Mouse (Mus musculus): Measurements from ENCODE around the gene Ephb3. TPM values are rescaled to one million over a fixed set of nuclear protein-coding genes. Genes with fewer than 3 reads are reported as not detected.
"Not testable (repeated sequence)": the region's sequence is repeated elsewhere in the genome, so short reads cannot be mapped to it uniquely, and the experiment has no call there.

Gene Ephb3
- 17.2 and 18.7 TPM in 2 replicates for polyA plus RNA-seq (2015; fragmentation: Nextera tagmentation; extraction: Ambion mirVana)

DNA sequence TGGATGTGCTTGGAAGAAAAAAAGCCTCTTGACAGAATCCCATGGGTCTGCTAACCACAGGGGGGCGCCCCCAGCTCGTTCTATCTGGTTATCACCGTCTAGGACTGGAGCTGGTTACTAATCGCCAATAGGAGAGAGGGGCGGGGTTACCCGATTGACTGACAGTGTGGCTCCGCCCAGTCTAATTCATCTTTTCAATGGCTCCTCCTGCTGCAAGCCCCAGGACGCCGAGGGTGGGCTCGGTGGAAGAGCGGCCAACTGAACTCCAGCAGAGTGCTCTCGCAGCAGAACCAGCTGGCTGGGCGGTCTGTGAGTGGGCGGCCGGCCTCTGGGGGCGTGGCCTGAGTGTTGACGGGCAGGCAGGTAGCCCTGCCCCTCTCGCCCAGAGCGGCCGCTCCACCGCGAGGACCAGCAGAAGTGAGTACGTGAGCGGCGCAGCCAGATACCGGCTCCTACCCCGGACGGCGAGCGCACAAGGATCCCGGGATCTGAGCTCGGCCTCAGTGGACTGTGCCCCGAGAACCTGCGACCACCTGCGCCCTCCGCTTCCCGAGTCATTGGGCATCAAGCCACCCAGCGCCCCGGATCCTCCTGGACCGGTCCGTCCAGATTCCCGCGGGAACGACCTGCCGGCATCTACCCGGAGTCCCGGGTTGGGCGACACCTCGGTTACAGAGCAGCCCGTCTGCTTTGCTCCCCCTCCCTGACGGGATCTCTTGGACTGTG is at the start of gene Ephb3:
TSS of gene Ephb3 (plus strand) at position 389 of the 726 bp plus-strand sequence.
- peaks cover 51% of the 10 kb centered on the region for H3K4me1 ChIP-seq
- ATAC-seq (replicated peaks; ENCODE audit: low FRiP score): peak; percentile 98
- no peaks in the 10 kb centered on the region for H3K36me3 ChIP-seq
- H3K27me3 ChIP-seq: peaks cover 51% of the 10 kb centered on the region; the same call in 1 of the 2 replicates
- H3K27ac ChIP-seq: peak within 1 kb of the TSS; percentile 75
- H3K9ac ChIP-seq: peak within 1 kb of the TSS; percentile 88
- H3K9me3 ChIP-seq (replicated peaks): no peaks in the 10 kb centered on the region
- peak within 1 kb of the TSS; percentile 88 for H3K4me3 ChIP-seq (replicated peaks)
- WGBS: under 1% methylated on average over 51 of the region's 51 CpGs
- H3K4me2 ChIP-seq: peak within 1 kb of the TSS; percentile 87

GRCm38 (mm10) chr16:21156261-21156660 is 48.3 kb upstream of the Ephb3 start:
- H3K9ac ChIP-seq; H3K4me3 ChIP-seq (replicated peaks); H3K36me3 ChIP-seq; H3K4me1 ChIP-seq; ATAC-seq (replicated peaks; ENCODE audit: low FRiP score); H3K4me2 ChIP-seq; H3K9me3 ChIP-seq (replicated peaks); H3K27ac ChIP-seq; H3K27me3 ChIP-seq: not testable (repeated sequence)

- H3K9me3 ChIP-seq (replicated peaks); H3K27me3 ChIP-seq; ATAC-seq (replicated peaks; ENCODE audit: low FRiP score); H3K4me1 ChIP-seq; H3K9ac ChIP-seq; H3K4me2 ChIP-seq; H3K27ac ChIP-seq; H3K4me3 ChIP-seq (replicated peaks); H3K36me3 ChIP-seq: not testable (repeated sequence)
- WGBS: 96% methylated on average over 1 of the region's 1 CpGs
Observed at GRCm38 (mm10) chr16:21159226-21159625, 45.3 kb upstream of the Ephb3 start.

GRCm38 (mm10) chr16:21163423-21163822 is 41.1 kb upstream of the Ephb3 start:
- not testable (repeated sequence) for ATAC-seq (replicated peaks; ENCODE audit: low FRiP score); H3K36me3 ChIP-seq; H3K4me3 ChIP-seq (replicated peaks); H3K27ac ChIP-seq; H3K9me3 ChIP-seq (replicated peaks); H3K9ac ChIP-seq; H3K4me2 ChIP-seq; H3K27me3 ChIP-seq; H3K4me1 ChIP-seq
- WGBS: 82% methylated on average over 3 of the region's 3 CpGs

DNA sequence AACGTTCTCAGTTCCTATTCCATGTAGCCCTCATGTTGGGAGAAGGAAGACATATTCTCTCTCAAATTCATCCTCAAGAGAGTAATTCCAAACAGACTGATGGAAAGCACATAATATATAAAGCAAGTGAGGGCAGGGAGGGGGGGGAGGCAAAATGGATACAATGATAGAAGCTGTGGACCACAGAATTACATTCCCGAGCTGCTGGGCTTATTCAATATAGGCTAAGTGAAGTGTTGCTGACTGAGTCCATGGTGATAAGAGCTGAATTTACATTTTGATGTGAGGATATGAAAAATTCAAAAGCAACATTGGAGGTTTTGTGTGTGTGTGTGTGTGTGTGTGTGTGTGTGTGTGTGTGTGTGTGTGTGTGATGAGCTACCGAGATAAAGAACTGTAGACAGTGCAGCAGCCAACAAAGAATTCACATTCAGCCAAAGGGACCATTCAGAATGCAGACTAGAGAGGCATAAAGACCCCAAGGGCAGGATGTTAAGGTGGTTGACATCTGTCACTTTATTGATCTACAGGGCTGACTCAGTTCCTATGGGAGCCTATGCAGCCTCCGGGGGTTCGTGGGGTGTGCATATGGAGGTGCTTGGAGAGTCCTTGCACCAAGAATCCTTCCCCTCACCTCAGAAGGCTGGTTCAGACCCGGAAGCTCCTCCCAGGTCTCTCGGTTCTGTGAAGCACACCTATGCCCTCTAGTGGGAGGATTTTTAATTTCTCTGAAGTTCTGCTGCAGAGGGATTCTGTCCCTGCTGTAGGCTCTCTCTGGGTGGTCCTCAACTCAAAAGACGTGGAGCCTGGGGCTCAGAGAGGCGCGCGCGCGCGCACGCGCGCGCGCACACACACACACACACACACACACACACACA is 39.0 kb upstream of the Ephb3 start:
- not testable (repeated sequence) for H3K9ac ChIP-seq; H3K27ac ChIP-seq; H3K27me3 ChIP-seq; H3K4me3 ChIP-seq (replicated peaks); H3K4me2 ChIP-seq; H3K36me3 ChIP-seq; H3K9me3 ChIP-seq (replicated peaks); H3K4me1 ChIP-seq
- WGBS: 21% methylated on average over 17 of the region's 19 CpGs
- peak; percentile 69 for ATAC-seq (replicated peaks; ENCODE audit: low FRiP score)

DNA sequence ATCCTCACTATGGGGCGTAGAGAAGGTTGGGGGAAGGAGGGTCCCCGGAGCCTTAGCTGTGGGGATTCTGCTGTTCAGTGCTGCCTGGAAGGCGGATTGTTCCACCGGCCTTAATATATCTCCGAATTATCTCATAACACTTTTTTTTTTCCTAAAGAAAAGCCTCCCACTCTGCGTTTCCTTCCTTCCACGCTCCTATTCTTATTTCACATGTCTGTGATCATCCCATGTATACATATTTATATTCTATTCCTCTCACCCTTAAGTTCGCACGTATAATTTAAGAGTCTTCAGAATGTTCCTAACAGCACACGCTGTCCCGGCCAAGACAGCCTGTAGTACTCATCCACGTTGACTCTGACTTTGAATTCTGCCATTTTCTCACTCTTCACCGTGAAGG is 35.8 kb upstream of the Ephb3 start:
- Histone ChIP-seq H3K36me3 (no peaks in the 10 kb centered on the region), H3K4me3 (replicated peaks) (no peak overlapping the region), H3K9ac (no peak overlapping the region), H3K4me1 (no peaks in the 10 kb centered on the region), H3K27ac (no peak overlapping the region), H3K4me2 (no peak overlapping the region), H3K9me3 (replicated peaks) (no peaks in the 10 kb centered on the region), H3K27me3 (no peaks in the 10 kb centered on the region)
- ATAC-seq (replicated peaks; ENCODE audit: low FRiP score): no peak
- WGBS: 88% methylated on average over 13 of the region's 13 CpGs

GRCm38 (mm10) chr16:21175236-21175635 is 29.3 kb upstream of the Ephb3 start:
- no peak for ATAC-seq (replicated peaks; ENCODE audit: low FRiP score)
- no peak overlapping the region for H3K9ac ChIP-seq
- H3K4me1 ChIP-seq: no peaks in the 10 kb centered on the region
- no peaks in the 10 kb centered on the region for H3K27me3 ChIP-seq
- H3K4me3 ChIP-seq (replicated peaks): no peak overlapping the region
- no peak overlapping the region for H3K4me2 ChIP-seq
- 0% methylated on average over 1 of the region's 1 CpGs for WGBS
- H3K9me3 ChIP-seq (replicated peaks): no peaks in the 10 kb centered on the region
- H3K27ac ChIP-seq: no peak overlapping the region
- no peaks in the 10 kb centered on the region for H3K36me3 ChIP-seq

DNA sequence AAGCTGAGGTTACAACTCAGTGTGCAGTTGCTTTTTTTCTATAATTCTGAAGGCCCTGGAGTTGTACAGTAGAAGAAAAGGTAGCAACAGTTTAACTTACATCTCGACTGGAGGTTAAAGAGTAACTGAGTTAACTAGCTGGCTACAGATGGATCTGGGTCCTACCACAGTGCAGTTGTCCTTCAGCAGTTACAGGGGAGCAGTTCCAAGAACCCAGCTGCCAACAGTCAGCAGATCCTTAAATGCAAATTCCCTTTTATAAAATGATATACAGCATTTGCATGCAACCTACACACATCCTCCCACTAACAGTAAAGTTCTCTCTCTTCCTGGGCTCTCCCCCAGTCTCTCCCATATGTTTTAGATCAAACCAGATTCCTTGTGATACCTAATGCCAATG is 22.4 kb upstream of the Ephb3 start:
- H3K4me1 ChIP-seq: no peaks in the 10 kb centered on the region
- peak overlapping the region; percentile 81 for H3K27ac ChIP-seq
- H3K9ac ChIP-seq: no peak overlapping the region
- no peak overlapping the region for H3K4me3 ChIP-seq (replicated peaks)
- no peaks in the 10 kb centered on the region for H3K9me3 ChIP-seq (replicated peaks)
- 50% methylated on average over 1 of the region's 1 CpGs for WGBS
- H3K27me3 ChIP-seq: no peaks in the 10 kb centered on the region
- peak; percentile 77; the same call in 1 of the 2 replicates for ATAC-seq (replicated peaks; ENCODE audit: low FRiP score)
- H3K4me2 ChIP-seq: no peak overlapping the region
- H3K36me3 ChIP-seq: no peaks in the 10 kb centered on the region

DNA sequence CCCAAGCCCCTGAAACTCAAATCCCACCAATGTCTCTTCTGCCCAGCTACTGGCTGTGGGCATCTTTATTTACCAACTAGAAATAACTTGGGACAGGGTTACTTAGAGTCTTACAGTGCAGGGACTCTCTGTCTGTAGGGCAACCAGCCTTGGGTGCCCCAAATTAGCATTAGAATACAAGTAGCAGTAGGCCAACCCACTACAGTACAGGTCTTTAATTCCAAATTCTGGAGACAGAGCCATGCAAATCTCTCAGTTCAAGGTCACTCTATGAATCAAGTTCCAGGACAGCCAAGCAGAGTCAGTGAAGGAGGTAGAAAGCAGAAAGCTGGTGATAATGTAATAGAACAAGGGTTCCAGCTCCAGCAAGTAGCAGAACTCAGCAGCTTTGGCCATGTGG is 19.9 kb upstream of the Ephb3 start:
- Histone ChIP-seq H3K4me3 (replicated peaks) (no peak overlapping the region), H3K4me1 (0 out of 2 replicates have a peak, but pooled peaks cover 5% of the 10 kb centered on the region), H3K9ac (no peak overlapping the region), H3K4me2 (no peak overlapping the region), H3K27ac (no peak overlapping the region), H3K9me3 (replicated peaks) (no peaks in the 10 kb centered on the region), H3K27me3 (no peaks in the 10 kb centered on the region), H3K36me3 (no peaks in the 10 kb centered on the region)
- no peak for ATAC-seq (replicated peaks; ENCODE audit: low FRiP score)

GRCm38 (mm10) chr16:21187568-21187967 is 17.0 kb upstream of the Ephb3 start:
- Histone ChIP-seq H3K4me1 (0 out of 2 replicates have a peak, but pooled peaks cover 8% of the 10 kb centered on the region), H3K9me3 (replicated peaks) (no peaks in the 10 kb centered on the region), H3K27ac (no peak overlapping the region), H3K4me3 (replicated peaks) (no peak overlapping the region), H3K36me3 (no peaks in the 10 kb centered on the region), H3K27me3 (no peaks in the 10 kb centered on the region), H3K4me2 (no peak overlapping the region), H3K9ac (no peak overlapping the region)
- WGBS: 45% methylated on average over 7 of the region's 7 CpGs
- no peak for ATAC-seq (replicated peaks; ENCODE audit: low FRiP score)

DNA sequence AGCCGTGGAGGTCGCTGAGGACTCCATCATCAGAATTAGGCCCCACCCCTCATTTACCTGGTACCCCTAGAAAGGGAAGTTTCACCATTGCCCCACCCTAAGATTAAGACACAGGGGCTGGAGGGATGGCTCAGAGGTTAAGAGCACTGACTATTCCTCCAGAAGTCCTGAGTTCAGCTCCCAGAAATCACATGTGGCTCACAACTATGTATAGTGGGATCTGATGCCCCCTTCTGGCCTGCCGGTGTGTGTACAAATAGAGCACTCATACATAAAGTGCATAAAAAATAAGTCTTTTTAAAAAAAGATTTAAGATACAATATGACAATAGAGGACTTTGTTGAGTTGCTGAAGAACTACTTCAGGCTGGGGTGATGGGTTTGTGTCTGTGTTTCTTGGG is 16.2 kb upstream of the Ephb3 start:
- H3K4me2 ChIP-seq: no peak overlapping the region
- no peak overlapping the region for H3K27ac ChIP-seq
- no peaks in the 10 kb centered on the region for H3K36me3 ChIP-seq
- H3K9me3 ChIP-seq (replicated peaks): no peaks in the 10 kb centered on the region
- H3K9ac ChIP-seq: no peak overlapping the region
- H3K27me3 ChIP-seq: no peaks in the 10 kb centered on the region
- 0 out of 2 replicates have a peak, but pooled peaks cover 8% of the 10 kb centered on the region for H3K4me1 ChIP-seq
- WGBS: 81% methylated on average over 3 of the region's 3 CpGs
- H3K4me3 ChIP-seq (replicated peaks): no peak overlapping the region
- no peak for ATAC-seq (replicated peaks; ENCODE audit: low FRiP score)

- 56% methylated on average over 14 of the region's 14 CpGs for WGBS
Observed at GRCm38 (mm10) chr16:21191569-21191968, 13.0 kb upstream of the Ephb3 start.

More at GRCm38 (mm10) chr16:21191569-21191968, 13.0 kb upstream of the Ephb3 start:
- Histone ChIP-seq H3K4me1 (0 out of 2 replicates have a peak, but pooled peaks cover 8% of the 10 kb centered on the region), H3K36me3 (no peaks in the 10 kb centered on the region), H3K4me3 (replicated peaks) (no peak overlapping the region), H3K9me3 (replicated peaks) (no peaks in the 10 kb centered on the region), H3K27me3 (no peaks in the 10 kb centered on the region), H3K9ac (no peak overlapping the region), H3K27ac (no peak overlapping the region), H3K4me2 (no peak overlapping the region)
- ATAC-seq (replicated peaks; ENCODE audit: low FRiP score): no peak
